Mouse (Mus musculus): ENCODE measurements at regions not wholly inside any gene's neighbourhood (a gene's known extent, or its start where the extent isn't known, plus 50 kb on each side); places are given as distances from the start of the nearest gene placed in this dataset.

DNA sequence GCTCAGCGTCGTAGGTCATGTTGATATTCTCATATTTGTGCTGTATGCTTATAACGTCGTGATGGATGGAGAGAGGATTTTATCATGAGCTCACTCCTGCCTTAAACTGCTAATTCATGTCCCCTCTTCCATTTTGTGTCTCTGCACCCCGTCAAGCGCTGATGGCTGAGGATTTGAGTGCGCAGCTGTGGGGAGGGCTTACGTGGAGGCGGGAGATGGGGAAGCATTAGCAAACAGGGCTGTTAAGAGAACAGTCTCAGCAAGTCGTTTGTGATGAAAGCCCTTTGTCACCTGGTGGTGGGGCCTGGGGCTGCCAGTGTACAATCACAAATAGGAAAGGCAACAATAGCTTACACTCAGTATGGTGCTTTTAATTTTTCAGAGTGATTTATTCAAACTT, 131.7 kb upstream of the Zc3h12a start:
- H3K9me3 ChIP-seq (replicated peaks), result no peaks in the 10 kb centered on the region
- peaks cover 31% of the 10 kb centered on the region for H3K4me1 ChIP-seq
- H3K4me3 ChIP-seq, result no peak overlapping the region
- no peak overlapping the region for H3K9ac ChIP-seq
- H3K27me3 ChIP-seq, result peaks cover 31% of the 10 kb centered on the region
- H3K27ac ChIP-seq, result no peak overlapping the region
- WGBS, result 35% methylated on average over 10 of the region's 10 CpGs
- ATAC-seq, result peak; percentile 43; the same call in 1 of the 2 replicates
- no peak overlapping the region for H3K4me2 ChIP-seq
- H3K36me3 ChIP-seq (ENCODE audit: poor library complexity, severe bottlenecking), result no peaks in the 10 kb centered on the region

DNA sequence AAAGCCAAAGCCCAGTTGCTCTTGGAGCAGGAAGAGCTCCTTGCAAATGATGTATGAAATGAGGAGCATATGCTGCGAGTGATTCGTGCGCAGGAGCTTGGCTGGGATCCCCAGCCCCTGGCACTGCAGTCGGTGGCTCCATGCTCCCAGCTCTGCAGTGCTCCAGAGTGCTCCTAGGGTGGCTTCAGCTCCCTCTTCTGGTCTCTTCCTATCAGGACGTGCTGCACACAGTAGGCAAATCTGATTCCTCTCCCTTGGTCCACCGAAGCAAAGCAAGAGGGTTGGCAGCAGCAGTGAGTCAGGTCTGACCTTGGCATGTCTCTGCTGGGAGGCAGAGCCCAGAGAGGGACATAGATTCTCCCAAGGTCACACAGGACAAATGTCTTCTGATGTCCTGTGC, 130.3 kb upstream of the Zc3h12a start:
- 49% methylated on average over 6 of the region's 6 CpGs for WGBS
- Histone ChIP-seq H3K36me3 (ENCODE audit: poor library complexity, severe bottlenecking) (no peaks in the 10 kb centered on the region), H3K9ac (no peak overlapping the region), H3K27me3 (peaks cover 20% of the 10 kb centered on the region), H3K4me1 (peaks cover 32% of the 10 kb centered on the region), H3K4me3 (no peak overlapping the region), H3K9me3 (replicated peaks) (no peaks in the 10 kb centered on the region), H3K27ac (no peak overlapping the region), H3K4me2 (no peak overlapping the region)
- ATAC-seq, result no peak

DNA sequence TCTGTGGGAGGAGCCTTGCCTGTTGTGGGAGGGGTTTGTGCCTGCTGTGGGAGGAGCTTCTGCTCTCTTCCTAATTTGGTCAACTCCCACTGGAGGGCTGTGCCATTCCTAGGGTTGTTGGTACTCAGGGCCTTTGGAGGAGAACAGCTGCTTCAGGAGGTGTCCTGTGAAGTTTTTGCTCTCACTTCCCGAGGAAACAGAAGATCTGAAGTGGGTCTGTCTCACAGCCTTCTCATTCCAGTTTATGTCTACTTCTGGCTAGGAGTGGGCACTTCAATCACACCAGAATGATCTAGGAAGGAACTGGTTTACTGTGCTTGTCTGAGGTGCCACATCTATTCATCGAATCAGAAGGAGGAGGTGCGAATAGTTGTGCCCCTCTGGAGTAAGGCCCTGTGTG, 125.5 kb upstream of the Zc3h12a start:
- 91% methylated on average over 3 of the region's 3 CpGs for WGBS

DNA sequence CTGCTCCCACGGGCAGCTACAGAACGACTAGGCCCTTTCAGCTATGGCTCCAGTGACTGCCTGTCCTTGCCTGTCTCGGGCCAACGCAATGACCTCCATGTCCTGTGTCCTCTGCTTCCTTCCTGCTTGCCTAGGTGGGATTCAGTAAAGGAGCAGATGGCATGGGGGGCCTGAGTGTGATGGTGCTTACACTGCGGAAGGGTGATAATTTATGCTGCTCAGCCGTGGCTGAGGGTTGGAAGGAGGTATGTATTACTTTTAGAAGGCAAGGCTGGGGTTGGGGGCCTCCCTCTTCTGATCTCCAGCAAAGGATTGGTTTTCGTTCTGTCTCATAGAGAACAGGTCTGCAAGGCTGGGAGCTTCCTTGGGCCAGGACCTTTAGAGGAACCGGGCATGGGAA, 124.6 kb upstream of the Zc3h12a start:
- Histone ChIP-seq H3K27ac (peak overlapping the region; percentile 32; the same call in 1 of the 2 replicates), H3K9me3 (replicated peaks) (no peaks in the 10 kb centered on the region), H3K4me3 (no peak overlapping the region), H3K4me1 (peaks cover 25% of the 10 kb centered on the region), H3K36me3 (ENCODE audit: poor library complexity, severe bottlenecking) (no peaks in the 10 kb centered on the region), H3K9ac (no peak overlapping the region; the same call in 1 of the 2 replicates), H3K4me2 (no peak overlapping the region), H3K27me3 (peaks cover 13% of the 10 kb centered on the region; the same call in 1 of the 2 replicates)
- WGBS, result 68% methylated on average over 8 of the region's 8 CpGs
- peak; percentile 43; the same call in 1 of the 2 replicates for ATAC-seq

More for the DNA sequence above, 125.5 kb upstream of the Zc3h12a start:
- H3K9ac ChIP-seq, result no peak overlapping the region
- no peak overlapping the region for H3K4me2 ChIP-seq
- H3K27ac ChIP-seq, result no peak overlapping the region
- H3K9me3 ChIP-seq (replicated peaks), result no peaks in the 10 kb centered on the region
- H3K4me1 ChIP-seq, result peaks cover 25% of the 10 kb centered on the region
- ATAC-seq, result no peak
- no peaks in the 10 kb centered on the region for H3K36me3 ChIP-seq (ENCODE audit: poor library complexity, severe bottlenecking)
- peaks cover 9% of the 10 kb centered on the region; the same call in 1 of the 2 replicates for H3K27me3 ChIP-seq
- no peak overlapping the region for H3K4me3 ChIP-seq

DNA sequence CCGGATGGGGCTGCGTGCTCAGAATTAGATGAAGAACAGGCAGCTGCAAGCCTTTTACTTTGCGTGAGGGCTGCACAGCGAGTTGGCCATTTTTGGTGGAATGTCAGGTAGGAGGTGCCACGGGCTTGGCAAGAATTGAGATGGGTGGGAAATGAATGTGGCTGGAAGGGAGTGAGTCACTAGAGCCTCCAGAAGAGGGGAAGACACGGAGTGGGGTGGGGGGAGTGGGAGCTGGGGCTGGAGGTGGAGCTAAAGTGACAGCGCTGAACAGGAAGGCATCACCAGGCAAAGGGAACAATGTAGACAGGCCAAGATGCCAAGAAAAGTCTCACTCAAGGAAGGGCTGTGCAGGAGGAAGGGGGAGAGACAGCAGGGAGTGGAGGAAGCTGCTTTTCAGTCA, 121.4 kb upstream of the Zc3h12a start:
- peaks cover 21% of the 10 kb centered on the region for H3K27me3 ChIP-seq
- H3K9ac ChIP-seq, result no peak overlapping the region
- H3K9me3 ChIP-seq (replicated peaks), result no peaks in the 10 kb centered on the region
- H3K4me1 ChIP-seq, result peaks cover 25% of the 10 kb centered on the region
- no peak overlapping the region for H3K27ac ChIP-seq
- H3K4me2 ChIP-seq, result no peak overlapping the region
- no peak overlapping the region for H3K4me3 ChIP-seq
- WGBS, result 42% methylated on average over 7 of the region's 7 CpGs
- ATAC-seq, result no peak
- H3K36me3 ChIP-seq (ENCODE audit: poor library complexity, severe bottlenecking), result no peaks in the 10 kb centered on the region

DNA sequence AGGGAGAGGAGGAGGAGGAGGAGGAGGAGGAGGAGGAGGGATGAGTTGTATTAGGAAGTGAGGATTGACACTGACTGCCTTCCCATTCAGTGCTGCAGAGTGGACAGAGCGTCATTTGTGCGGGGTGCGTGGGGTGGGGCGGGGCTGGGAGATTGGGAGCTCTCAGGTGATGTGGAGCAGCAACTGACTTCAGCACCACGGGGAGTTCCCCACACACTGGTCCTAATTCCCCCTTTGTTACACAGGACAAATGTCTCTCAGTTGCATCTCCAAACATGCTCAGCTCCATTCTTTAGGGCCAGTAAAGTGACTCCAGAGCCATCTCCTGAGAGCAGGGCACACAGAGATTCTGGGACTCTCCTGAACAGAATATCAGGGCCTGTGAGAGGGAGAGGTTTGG, 118.5 kb upstream of the Zc3h12a start:
- no peak for ATAC-seq
- no peak overlapping the region for H3K4me2 ChIP-seq
- no peak overlapping the region for H3K4me3 ChIP-seq
- no peak overlapping the region for H3K27ac ChIP-seq
- H3K9me3 ChIP-seq (replicated peaks), result no peaks in the 10 kb centered on the region
- no peak overlapping the region for H3K9ac ChIP-seq
- H3K4me1 ChIP-seq, result peaks cover 19% of the 10 kb centered on the region
- no peaks in the 10 kb centered on the region for H3K36me3 ChIP-seq (ENCODE audit: poor library complexity, severe bottlenecking)
- WGBS, result 9% methylated on average over 5 of the region's 5 CpGs
- H3K27me3 ChIP-seq, result peaks cover 25% of the 10 kb centered on the region

DNA sequence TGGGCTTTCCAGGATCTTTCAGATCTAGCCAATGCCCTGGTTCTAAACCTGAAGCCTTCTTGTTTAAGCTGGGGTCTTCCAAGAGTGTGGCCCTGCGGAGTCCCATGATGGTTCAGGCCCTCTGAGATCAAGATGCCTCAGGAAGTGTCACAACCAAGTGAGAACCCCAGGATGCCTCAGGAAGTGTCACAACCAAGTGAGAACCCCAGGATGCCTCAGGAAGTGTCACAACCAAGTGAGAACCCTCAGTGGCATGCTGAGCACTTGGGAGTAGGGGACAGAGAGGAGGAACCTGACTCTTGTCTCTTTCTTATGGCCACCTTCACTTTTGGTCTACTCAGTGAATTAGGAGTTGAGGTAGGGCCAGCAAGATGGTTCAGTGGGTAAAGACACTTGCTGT, 114.9 kb upstream of the Zc3h12a start:
- H3K4me2 ChIP-seq, result no peak overlapping the region
- WGBS, result 94% methylated on average over 1 of the region's 1 CpGs
- H3K9ac ChIP-seq, result no peak overlapping the region
- peaks cover 10% of the 10 kb centered on the region for H3K4me1 ChIP-seq
- no peak for ATAC-seq
- H3K27ac ChIP-seq, result no peak overlapping the region
- no peaks in the 10 kb centered on the region for H3K36me3 ChIP-seq (ENCODE audit: poor library complexity, severe bottlenecking)
- no peak overlapping the region for H3K4me3 ChIP-seq
- H3K9me3 ChIP-seq (replicated peaks), result no peaks in the 10 kb centered on the region
- peaks cover 23% of the 10 kb centered on the region for H3K27me3 ChIP-seq

DNA sequence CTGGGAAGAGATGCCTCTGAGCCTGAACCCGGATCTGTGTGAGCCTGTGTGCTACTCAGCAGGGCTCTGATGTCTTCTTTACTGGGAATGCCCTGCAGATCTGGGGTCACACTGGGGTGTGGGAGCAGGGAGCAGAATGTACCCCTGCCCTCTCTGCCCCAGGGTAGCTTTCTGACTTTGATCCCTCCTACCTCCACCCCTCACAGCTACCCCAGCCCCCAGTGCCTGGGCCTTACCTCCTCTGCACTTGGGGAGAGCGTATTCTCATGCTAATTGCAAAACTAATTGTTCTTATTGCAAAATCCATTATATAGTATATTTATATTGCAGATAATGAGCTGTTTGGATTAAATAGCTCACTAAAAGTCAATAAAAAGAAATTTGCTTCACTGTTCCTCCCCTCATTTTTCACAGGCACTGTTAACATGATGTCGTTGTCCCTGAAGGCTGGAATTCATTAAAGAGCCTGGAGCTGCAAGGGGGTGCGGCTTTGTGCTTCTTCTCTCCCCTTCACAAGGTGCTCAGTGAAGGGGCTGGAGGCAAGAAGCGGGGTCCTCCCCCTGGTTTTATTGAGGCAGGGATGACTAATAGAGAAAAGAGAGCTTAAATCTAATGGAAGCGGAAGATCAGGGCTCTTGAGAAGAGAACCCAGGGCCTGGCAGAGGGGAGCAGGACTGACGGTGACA, 114.1 kb upstream of the Zc3h12a start:
- Histone ChIP-seq H3K27me3 (peaks cover 20% of the 10 kb centered on the region), H3K27ac (no peak overlapping the region)

DNA sequence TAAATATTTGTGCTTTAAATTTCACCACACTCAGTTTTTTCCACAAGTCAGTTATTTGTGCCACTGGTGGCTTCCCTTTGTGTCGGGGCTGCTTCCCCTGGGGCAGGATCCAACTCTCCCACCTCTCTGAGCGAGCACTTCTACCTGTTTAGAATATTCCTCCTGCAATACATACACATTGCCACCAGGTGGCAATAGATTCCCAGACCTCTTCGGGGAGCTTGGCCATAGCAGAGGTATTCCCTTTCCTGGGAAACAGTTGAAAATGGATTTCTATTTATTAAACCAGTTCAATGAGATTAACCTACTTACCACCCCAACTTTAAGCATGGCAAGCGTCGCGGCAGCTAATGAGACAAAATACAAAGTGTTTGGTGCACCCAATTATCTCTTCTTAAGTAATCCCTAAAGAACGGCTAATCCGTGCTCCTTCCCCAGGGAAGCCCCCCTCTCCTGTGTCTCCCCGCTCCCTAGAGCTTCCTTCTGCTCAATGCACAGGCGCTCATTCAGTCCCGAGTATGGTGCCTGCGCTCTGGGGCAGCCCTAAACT, 104.1 kb upstream of the Zc3h12a start:
- H3K9me3 ChIP-seq (replicated peaks), result no peaks in the 10 kb centered on the region
- no peaks in the 10 kb centered on the region for H3K36me3 ChIP-seq (ENCODE audit: poor library complexity, severe bottlenecking)
- H3K9ac ChIP-seq, result no peak overlapping the region
- no peak overlapping the region for H3K27ac ChIP-seq
- no peak overlapping the region for H3K4me3 ChIP-seq
- no peak for ATAC-seq
- peaks cover 28% of the 10 kb centered on the region for H3K27me3 ChIP-seq
- H3K4me1 ChIP-seq, result peaks cover 7% of the 10 kb centered on the region; the same call in 1 of the 2 replicates
- WGBS, result 1% methylated on average over 12 of the region's 12 CpGs
- no peak overlapping the region for H3K4me2 ChIP-seq

More for the DNA sequence above, 114.1 kb upstream of the Zc3h12a start:
- Histone ChIP-seq H3K9me3 (replicated peaks) (no peaks in the 10 kb centered on the region), H3K36me3 (ENCODE audit: poor library complexity, severe bottlenecking) (no peaks in the 10 kb centered on the region), H3K4me1 (peaks cover 10% of the 10 kb centered on the region), H3K4me3 (no peak overlapping the region), H3K4me2 (no peak overlapping the region), H3K9ac (no peak overlapping the region)
- ATAC-seq, result no peak
- WGBS, result 22% methylated on average over 7 of the region's 7 CpGs

DNA sequence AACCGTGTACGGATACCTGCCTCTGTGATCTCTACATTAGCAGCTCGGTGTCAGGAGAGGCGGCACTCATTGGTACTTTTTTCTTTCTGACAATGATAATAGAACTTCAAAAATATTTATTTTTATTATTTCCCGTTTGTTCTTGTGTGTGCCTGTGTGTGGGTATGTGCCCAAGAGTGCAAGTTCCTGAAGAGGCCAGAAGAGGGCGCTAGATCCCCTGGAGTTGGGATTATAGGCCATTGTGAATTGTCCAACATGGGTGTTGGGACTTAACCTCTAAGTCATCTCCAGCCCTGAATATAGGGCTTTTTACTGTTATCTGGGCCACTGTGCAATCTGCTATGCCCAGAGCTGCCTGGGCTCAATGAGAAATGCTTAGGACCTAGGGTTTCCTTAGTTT, 99.6 kb upstream of the Zc3h12a start:
- Histone ChIP-seq H3K4me2 (no peak overlapping the region), H3K9me3 (replicated peaks) (no peaks in the 10 kb centered on the region), H3K27me3 (peaks cover 19% of the 10 kb centered on the region; the same call in 1 of the 2 replicates), H3K9ac (no peak overlapping the region), H3K4me1 (peaks cover 7% of the 10 kb centered on the region; the same call in 1 of the 2 replicates), H3K4me3 (no peak overlapping the region), H3K27ac (no peak overlapping the region), H3K36me3 (ENCODE audit: poor library complexity, severe bottlenecking) (no peaks in the 10 kb centered on the region)
- 91% methylated on average over 6 of the region's 6 CpGs for WGBS
- no peak for ATAC-seq

DNA sequence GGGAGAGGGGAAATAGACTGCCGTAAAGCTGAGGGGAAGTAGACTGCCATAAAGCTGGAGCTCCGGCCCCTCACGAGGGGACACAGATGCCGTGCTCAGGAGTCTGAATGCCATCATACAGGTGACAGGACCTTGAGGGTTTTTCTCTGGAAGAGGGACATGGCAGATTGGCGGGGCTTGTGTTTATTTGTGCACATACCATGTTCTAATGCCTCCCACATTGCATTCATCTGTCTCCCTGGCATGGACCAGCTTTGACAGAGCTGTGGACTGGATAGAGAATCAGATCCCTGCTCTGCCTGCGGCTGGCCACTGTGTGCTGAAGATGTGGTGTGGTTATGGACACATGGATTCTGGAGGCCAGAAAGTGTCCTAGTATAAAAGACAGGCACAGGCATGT, 95.3 kb upstream of the Zc3h12a start:
- 79% methylated on average over 6 of the region's 6 CpGs for WGBS
- H3K4me1 ChIP-seq, result 0 out of 2 replicates have a peak, but pooled peaks cover 4% of the 10 kb centered on the region
- no peak for ATAC-seq

DNA sequence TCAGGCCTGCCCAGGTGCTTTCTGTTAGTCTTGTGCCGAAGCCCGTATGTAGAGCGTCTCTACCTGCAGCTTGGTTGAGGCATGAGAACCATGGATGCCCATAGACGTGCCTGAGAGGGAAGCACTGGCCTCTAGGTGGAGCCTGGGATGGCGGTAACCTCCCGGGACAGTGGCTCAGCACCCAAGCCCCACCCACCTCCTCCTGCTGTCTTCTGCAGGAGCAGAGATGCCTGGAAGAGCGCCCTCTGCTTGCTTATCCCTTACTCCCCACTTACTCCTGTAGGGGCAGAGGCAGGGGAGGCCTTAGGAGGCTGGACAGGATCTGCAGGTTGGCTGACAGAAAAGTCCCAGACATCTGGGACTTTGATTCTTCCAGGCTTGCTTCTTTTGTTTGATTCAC, 92.7 kb upstream of the Zc3h12a start:
- no peak overlapping the region for H3K27ac ChIP-seq
- 0 out of 2 replicates have a peak, but pooled peaks cover 12% of the 10 kb centered on the region for H3K9me3 ChIP-seq (replicated peaks)
- ATAC-seq, result no peak
- H3K4me1 ChIP-seq, result 0 out of 2 replicates have a peak, but pooled peaks cover 4% of the 10 kb centered on the region
- WGBS, result 34% methylated on average over 7 of the region's 7 CpGs
- no peak overlapping the region for H3K4me2 ChIP-seq
- no peak overlapping the region for H3K9ac ChIP-seq
- no peak overlapping the region for H3K4me3 ChIP-seq
- H3K36me3 ChIP-seq (ENCODE audit: poor library complexity, severe bottlenecking), result no peaks in the 10 kb centered on the region
- H3K27me3 ChIP-seq, result peaks cover 21% of the 10 kb centered on the region; the same call in 1 of the 2 replicates

More for the DNA sequence above, 95.3 kb upstream of the Zc3h12a start:
- no peak overlapping the region for H3K4me3 ChIP-seq
- H3K4me2 ChIP-seq, result no peak overlapping the region
- H3K36me3 ChIP-seq (ENCODE audit: poor library complexity, severe bottlenecking), result no peaks in the 10 kb centered on the region
- H3K27ac ChIP-seq, result no peak overlapping the region
- H3K27me3 ChIP-seq, result peaks cover 25% of the 10 kb centered on the region; the same call in 1 of the 2 replicates
- no peaks in the 10 kb centered on the region for H3K9me3 ChIP-seq (replicated peaks)
- H3K9ac ChIP-seq, result no peak overlapping the region
